Mouse (Mus musculus): ENCODE results near the gene 1700013G24Rik.

DNA sequence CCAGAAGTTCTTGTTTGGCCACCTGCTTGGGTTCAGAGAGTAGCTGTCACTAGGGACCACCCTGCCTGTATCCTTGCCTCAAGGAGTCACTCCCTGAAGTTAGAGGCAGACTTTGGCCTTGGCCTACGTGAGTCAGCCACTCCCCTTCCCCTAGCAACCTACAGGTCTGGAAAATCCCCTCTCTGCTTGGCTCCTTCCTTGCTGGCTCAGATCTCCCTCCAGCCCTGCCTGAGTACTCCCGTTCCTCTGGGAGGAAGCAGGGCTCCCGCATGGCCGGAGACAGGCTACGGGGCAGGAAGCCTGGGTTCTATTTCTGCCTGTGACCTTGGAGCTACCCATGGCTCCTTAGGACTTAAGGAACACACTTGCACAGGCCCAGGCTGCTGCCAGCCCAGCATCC lies 44.3 kb downstream of the 1700013G24Rik start:
- TF ChIP-seq POLR2A (IDR thresholded peaks at IDR 0.05; ENCODE audit: low read depth, low read length) (no peak), CTCF (IDR thresholded peaks at IDR 0.05; ENCODE audit: extremely low read depth, insufficient read length, insufficient replicate concordance, low read depth, low read length) (no peak)
